ENCODE assay signal across 14 mouse cellular contexts in genomic region chr17:12147830-12148229, GRCm38 (mm10).
"Had no signal": no experiment of that assay in that cellular context is flagged by ENCODE, and none has a peak within 500 bp of the region (broad histone marks: within the 10 kb centered on the region; RNA-seq: fewer than 3 reads in every experiment).

No protein-coding gene starts in this region.

- H3K4me2 ChIP-seq: midbrain, embryonic 11.5 days; midbrain, embryonic 13.5 days; midbrain, embryonic 15.5 days; neural tube, embryonic 12.5 days; stomach, embryonic 15.5 days had no signal

- H3K9ac ChIP-seq: midbrain, embryonic 13.5 days; midbrain, embryonic 15.5 days; neural tube, embryonic 12.5 days; stomach, embryonic 15.5 days had no signal

- H3K4me3 ChIP-seq: midbrain, embryonic 13.5 days; midbrain, embryonic 15.5 days; neural tube, embryonic 12.5 days; stomach, embryonic 15.5 days had no signal

- H3K9me3 ChIP-seq: midbrain, embryonic 13.5 days; midbrain, embryonic 15.5 days; neural tube, embryonic 12.5 days; stomach, embryonic 15.5 days had no signal

- H3K36me3 ChIP-seq: midbrain, embryonic 15.5 days had no signal

- H3K27ac ChIP-seq: macrophage; midbrain, embryonic 13.5 days; midbrain, embryonic 15.5 days; neural tube, embryonic 12.5 days; stomach, embryonic 15.5 days; stomach, postnatal 0 days had no signal

- H3K4me1 ChIP-seq: midbrain, embryonic 13.5 days; midbrain, embryonic 15.5 days; neural tube, embryonic 12.5 days; stomach, embryonic 15.5 days had no signal

- DNase-seq: lung, adult 2 months; lung, postnatal 14 days; lung, postnatal 36 days; right cerebral cortex, postnatal 14 days; thymus, adult 2 months; thymus, postnatal 25 days; thymus, postnatal 4 days had no signal

- H3K27me3 ChIP-seq: midbrain, embryonic 13.5 days; midbrain, embryonic 15.5 days; neural tube, embryonic 12.5 days; stomach, embryonic 15.5 days had no signal

- ATAC-seq: midbrain, embryonic 13.5 days; midbrain, embryonic 15.5 days had no signal
